Mouse (Mus musculus) spleen, postnatal 36 days (tissue): ENCODE results near the gene Thap7.
"Not testable (repeated sequence)": the region's sequence is repeated elsewhere in the genome, so short reads cannot be mapped to it uniquely, and the experiment has no call there.

Experiments
- DNase-seq, 2 experiments: peaks; one replicate each; pipeline ENCODE4 v3.0.0; 2022; ENCODE audit warnings: low spot score in 2 of 2, mixed read lengths in 1 of 2

Gene Thap7

GRCm38 (mm10) chr16:17530640-17531288 is at the start of gene Thap7:
TSS of gene Thap7 (minus strand) at chr16:17531136.
- peak; percentile 95 to 97 for DNase-seq

DNA sequence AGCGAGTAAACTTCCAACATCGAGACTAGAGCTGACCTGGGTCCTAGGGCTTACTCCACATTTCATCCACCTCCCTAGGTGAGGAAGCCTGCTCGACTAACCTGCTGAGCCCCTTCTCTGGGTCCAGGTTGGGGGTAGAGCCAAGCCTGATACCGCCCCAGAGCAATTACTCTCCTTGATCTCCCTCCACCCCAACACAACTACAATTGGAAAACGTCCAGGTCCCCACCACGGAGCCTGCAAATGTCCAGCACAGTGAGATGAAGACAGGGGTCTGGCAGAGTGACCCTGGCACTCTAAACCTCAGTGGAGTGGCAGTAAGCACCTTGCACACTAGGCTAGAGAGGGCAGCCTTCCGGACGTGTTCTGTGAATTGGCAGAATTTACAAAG is 45.9 kb upstream of the Thap7 start:
- no peak for DNase-seq

DNA sequence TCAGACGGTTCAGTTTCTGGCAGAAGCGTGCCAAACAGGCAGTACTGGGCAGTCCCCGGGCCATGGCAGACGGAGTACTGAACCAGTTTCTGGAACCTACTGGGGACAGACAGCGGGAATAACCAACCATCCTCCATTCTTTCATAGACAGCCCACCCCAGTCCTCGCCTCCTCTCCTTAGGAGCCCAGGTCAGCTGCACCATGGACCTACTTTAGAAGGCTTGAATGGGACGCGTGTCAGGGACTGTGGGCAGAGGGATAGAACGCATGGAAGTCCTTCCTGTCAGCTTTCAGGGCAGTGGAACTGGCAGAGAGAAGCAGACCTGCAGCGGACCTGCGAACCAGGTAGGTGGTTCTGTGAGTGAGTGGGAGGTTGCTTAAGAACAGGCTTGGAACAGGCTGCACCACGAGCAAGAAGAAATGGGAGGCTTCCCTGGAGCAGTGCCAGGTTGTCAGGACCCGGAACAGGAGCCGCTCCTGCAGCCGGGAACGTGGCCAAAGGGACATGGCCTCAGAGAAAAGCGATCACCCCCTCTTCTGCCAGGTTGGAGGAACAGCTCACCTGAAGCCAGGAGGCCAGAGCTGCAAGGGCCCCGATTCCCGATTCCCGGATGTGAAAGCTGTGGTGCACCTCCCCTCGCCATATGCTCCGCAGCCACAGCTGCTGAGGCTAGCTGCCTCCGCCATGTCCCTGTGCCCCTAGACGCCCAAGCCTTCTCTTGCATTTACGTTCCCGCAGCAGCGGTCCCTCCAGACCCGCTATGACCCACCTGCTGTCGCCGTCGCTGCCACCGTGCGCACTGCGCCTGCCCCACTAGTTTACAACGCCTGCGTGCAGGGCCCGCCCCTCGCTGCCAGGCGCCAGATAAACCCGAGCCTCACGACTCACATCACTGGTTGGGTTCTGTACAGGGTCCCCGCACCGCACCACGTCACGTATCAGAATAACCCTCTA is 45.2 kb upstream of the Thap7 start:
- DNase-seq = no peak

DNA sequence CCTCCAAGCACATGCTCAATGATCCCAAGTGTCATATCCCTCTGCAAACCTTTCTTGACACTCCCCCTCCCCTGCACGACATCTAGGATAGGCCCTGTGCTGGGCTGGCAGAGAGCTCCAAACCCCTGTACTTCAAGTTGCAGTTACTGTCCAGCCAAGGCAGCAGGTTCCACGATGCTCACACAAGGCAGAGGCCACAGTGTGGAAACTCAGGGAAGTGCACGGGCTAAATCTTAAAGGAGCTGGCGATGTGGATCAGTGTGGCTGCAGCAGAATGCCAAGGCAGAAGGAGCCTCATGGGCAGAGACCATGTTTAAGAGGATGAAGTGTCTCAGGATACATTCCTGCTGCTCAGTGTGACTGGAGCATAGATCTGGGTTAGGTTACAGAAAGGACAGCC is 35.2 kb upstream of the Thap7 start:
- no peak for DNase-seq

- DNase-seq = no peak
Observed at GRCm38 (mm10) chr16:17564771-17565170, 33.8 kb upstream of the Thap7 start.

GRCm38 (mm10) chr16:17564221-17564620 is 33.3 kb upstream of the Thap7 start:
- DNase-seq = no peak

DNA sequence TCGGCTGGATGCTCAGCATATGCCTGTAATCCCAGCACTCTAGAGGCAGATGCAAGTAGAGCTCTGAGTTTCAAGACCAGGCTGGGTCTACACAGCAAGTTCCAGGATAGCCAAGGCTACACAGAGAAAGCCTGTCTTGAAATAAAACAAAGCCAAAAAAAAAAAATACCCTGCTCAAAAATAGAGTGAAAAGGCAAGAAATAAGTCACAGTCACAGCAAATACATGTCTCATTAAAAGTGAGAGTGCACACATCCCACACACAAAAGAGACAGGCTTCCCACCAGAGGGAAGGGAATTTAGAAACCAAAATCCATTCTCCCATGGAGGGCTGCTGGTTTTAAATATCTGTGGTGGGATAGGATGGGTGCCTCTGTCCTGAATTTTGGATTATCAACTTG is 32.6 kb upstream of the Thap7 start:
- no peak for DNase-seq

DNA sequence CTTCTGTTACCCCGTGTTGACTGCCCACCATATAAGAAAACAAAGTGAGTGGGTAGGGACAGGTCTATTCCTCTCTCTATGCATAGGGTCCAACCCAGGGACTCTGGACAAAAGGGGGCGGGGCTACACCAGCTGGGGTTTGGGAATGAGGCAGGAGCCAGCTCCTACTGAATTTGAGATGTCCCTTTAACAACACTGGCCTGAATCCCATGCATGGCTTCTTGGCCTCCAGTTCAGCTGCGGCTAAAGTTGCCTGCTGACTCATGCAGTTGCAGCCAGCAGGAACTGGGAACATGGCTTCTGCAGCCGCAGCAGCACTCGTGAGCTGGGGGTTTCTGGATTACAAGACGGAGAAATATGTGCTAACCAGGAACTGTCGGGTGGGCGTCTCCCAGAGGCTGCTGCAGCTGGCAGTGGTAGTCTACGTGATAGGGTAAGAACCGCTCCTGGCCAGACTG is 30.8 kb upstream of the Thap7 start, which contains the start of gene P2rx6:
Gene P2rx6, plus strand, starts transcription at position 135 of the 458 bp plus-strand sequence.
- DNase-seq = no peak

DNA sequence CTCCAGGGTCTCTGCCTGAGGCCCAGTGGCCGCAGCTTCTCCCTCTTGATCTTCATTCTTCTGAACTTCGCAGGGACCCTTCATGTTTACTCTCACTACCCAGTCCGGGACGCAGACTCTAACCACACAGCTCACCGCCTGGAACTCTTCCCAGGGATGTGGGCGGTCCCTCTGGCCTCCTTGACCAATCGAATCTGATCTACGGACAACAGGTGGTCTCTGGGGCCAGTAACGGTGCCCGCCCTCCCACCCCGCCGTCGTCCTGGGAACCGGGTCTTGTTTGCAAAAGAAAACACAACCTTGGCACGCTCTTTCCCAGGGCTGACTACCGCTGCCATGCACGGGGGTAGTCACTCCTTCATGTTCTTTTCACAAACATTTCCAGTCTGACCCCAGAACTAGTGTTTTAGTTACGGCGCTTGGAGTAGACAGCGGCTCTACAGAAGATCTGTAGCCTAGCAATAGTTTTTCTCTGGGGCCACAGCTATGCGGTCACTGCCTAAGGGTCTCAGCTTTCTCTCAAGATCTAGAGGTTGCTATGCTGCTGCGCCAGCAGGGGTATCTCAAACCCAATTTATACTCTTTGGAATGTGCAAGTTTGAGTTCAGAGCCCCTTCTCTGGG is 30.3 kb upstream of the Thap7 start, which contains the start of gene Lrrc74b:
Gene Lrrc74b, minus strand, starts transcription at position 120 of the 623 bp plus-strand sequence.
- DNase-seq = no peak

- no peak for DNase-seq
Observed at GRCm38 (mm10) chr16:17559396-17560027, 28.6 kb upstream of the Thap7 start.

DNA sequence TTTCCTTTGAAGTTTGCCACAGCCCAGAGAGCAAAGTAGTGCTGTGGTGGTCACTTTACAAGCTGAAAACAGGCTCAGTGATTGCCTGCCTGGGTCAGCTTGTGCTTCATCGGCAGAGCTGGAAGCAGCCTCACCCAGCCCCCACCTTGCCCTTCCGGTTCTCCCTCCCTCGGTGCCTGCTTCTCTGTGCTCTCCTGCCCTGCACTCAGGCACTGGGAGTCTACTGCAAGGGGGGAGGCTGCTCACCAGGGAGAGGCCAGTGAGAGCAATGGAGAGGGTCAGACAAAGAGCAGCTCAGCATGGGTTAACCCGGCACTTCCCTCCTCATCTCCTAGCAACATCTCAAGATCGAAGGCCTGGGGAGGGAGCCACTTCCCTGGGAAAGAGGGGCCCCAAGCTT is 27.9 kb upstream of the Thap7 start:
- DNase-seq = no peak

DNA sequence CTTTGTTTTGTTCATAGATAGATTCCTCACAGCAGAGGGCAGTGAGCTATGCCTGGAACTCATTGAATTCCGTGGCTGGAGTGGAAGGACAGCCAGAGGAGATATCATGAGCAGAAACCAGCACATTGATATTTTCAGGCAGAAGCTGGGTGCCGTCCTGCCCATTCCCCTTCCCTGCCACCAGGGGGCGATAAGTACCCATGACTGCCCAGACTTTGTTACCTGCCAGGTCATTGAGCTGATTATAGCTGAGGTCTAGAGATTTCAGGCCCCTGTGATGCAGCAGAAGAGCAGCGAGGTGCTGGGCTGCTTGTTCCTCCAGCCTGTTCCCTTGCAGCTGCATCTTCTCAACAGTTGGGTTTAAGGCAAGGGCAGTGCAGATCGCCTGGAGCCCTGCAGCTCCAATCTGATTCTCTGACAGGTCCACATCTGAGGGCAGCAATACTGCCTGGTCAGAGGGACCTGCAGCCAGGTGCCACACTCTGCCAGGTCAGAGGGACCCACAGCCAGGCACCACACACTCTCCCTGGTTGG is 27.1 kb upstream of the Thap7 start:
- DNase-seq = peak; percentile 35 to 47

DNA sequence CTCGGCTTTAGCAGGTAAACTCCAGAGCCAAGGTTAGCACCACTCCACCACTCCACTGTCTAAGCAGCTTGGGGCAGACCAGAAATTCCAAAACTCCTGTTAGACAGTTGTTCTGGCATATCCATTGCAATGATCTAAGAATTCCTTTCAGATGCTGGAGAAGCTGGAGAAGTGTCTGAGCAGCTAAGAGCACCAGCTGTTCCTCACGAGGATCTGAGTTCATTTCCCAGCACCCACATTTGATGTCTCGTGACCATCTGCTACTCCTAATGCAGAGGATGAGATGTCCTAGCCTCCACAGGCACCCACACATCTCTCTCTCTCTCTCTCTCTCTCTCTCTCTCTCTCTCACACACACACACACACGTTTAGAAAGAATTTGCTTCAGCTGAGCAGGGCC is 26.0 kb upstream of the Thap7 start:
- no peak for DNase-seq

DNA sequence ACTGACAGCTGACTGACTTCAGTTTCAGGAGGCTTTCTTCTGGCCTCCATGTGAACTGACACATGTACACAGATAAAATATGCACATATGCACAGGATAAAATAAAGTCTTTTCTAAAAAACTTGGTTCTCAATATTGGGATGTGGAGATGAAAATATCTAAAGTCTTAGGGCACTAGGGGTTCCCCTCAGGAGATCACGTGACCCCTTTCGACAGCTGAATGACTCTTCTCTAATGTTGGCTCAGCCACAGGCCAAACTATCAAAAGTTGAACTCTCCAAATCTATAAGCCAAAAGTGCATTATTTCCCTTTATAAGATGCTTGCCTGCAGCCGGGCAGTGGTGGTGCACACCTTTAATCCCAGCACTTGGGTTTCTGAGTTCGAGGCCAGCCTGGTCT is 25.2 kb upstream of the Thap7 start:
- DNase-seq = no peak

GRCm38 (mm10) chr16:17554702-17555101 is 23.8 kb upstream of the Thap7 start:
- not testable (repeated sequence) for DNase-seq

- DNase-seq = peak; percentile 65 to 73
Observed at GRCm38 (mm10) chr16:17553910-17554685, 23.2 kb upstream of the Thap7 start.

DNA sequence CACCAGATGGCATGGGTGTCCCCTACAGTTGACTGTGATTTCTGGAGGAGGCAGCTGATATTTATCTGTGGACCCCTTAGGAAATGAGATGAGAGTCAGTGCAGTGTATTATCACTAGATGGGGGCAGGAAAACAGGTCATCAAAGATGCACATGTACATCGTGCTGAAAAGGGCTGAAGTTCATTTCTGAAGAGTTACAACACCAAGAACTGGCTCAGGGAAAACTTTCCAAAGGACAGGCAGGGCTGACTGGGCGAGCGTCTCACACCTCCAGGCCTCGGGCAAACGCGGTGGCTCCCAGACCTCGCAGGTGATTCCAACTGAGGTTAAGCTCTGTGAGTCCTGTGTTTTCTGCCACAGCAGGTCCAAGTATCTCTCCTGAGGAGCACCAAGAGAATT is 21.9 kb upstream of the Thap7 start:
- DNase-seq = no peak

DNA sequence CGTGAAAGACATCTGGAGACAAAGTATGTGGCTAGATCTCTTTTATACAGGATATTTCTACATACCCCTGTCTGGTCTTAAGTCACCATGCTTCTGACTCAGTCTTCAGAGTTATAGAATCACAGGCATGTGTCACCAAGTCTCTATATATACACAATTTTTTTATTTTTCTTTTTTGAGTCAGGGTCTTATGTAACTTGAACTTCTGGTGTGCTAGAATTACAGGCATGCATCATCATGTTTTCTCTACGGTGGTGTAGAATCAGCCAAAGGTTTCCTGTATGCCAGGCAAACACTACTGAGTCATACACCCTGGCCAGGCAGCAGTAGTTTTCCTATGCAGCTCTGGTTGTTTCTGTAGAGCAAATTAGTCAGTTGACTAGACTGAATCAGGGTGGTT is 11.7 kb upstream of the Thap7 start:
- no peak for DNase-seq

GRCm38 (mm10) chr16:17536584-17536983 is 5.6 kb upstream of the Thap7 start:
- DNase-seq = no peak

GRCm38 (mm10) chr16:17532676-17533329 is 1.9 kb upstream of the Thap7 start:
- no peak for DNase-seq
